Mouse (Mus musculus): ENCODE results near the gene Carns1.
"Not testable (repeated sequence)": the region's sequence is repeated elsewhere in the genome, so short reads cannot be mapped to it uniquely, and the experiment has no call there.

Carns1 gene

DNA sequence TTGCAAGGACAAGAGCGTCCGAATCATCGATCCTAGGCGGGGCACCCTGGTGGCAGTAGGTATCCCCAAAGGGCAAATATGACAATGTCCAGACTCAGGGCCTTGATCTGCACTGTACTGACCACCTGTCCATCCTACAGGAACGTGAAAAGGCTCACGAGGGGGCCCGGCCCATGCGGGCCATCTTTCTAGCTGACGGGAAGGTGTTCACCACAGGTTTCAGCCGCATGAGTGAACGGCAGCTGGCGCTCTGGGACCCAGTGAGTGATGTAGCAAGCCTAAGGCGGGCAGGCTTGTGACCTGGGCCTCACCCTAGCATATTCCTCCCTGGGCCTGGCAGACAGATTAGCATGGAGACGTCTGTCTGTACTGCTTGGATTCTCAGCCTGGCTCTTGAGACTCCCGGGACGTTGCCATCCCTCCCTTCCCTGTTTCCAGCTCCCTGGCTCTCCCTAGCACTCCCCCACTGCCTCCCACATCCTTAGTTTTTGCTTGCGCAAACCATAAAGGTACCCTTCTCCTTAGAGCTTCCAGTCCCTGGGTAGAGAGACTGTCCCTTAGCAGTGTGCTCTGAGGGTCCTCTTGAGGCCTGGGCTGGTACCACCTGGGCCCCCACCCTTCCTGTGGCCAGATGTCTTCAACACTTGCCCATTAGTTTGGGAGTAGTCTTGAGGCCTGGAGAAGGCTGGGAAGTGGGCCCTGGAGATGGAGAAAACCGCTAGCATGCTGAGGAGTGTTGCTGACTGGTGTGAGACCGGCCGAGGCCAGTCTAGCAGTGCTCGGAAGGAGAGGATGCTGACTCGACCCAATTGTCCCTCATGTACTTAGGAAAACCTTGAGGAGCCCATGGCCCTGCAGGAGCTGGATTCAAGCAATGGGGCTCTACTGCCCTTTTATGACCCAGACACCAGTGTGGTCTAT lies 24.5 kb downstream of the Carns1 start:
- DNase-seq (ENCODE audit: low spot score), result no peak

DNA sequence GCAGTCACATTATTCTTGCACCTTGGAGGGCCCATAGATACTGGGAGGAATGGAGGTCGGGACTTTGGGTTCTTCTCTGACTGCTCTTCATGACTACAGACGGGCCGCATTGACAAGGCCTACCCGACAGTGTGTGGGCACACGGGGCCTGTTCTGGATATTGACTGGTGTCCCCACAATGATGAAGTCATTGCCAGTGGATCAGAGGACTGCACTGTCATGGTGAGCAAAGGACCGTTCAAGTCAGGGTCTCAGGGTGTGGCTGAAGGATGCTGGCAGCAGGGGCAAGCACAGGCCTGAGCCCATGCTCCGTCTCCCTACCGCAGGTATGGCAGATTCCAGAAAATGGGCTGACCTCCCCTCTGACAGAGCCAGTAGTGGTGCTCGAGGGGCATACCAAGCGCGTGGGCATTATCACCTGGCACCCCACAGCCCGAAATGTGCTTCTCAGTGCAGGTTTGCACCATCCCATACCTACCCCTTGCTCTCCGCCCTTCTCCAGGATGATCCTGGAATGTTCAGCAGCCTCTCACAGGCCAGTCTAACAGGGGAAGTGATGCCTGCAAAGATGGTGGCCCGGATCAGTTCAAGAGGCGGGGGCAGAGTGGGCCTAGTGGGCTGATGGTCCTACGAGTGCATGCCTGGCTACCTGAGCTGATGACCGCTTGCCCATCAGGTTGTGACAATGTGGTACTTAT lies 25.4 kb downstream of the Carns1 start:
- no peak for DNase-seq (ENCODE audit: low spot score)

DNA sequence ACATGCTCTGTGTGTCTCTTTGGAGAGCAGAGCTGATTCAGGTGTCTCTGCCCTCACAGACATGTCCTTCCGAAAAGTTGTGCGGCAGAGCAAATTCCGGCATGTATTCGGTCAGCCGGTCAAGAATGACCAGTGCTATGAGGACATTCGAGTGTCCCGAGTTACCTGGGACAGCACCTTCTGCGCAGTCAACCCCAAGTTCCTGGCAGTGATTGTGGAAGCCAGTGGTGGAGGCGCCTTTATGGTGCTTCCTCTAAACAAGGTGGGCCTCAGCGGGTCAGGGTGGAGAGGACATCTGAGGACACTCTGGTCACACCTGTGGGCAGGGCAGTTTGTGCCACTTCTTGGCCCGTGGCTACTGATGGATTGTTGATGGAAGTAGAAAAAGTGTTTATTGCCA lies 26.0 kb downstream of the Carns1 start:
- no peak for DNase-seq (ENCODE audit: low spot score)

DNA sequence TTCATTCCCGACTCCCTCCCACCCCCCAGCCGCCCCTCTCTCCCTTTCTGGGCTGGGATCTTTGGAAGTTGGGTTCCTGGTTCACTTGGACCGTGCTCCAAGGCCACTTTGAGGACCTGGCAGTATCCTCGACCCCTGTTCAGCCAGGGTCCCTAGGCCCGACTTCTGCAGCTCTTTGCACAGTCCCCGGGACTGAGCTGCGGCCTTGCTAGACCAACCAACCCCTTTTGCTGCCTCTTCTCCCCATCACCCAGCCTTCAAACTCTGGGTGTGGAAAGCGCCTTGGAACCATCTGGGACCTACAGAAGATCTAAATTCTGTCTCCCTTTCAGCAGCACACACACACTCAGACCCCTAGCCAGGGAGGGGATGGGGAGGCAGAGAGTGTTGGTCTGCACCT lies 26.5 kb downstream of the Carns1 start:
- no peak for DNase-seq (ENCODE audit: low spot score)

DNA sequence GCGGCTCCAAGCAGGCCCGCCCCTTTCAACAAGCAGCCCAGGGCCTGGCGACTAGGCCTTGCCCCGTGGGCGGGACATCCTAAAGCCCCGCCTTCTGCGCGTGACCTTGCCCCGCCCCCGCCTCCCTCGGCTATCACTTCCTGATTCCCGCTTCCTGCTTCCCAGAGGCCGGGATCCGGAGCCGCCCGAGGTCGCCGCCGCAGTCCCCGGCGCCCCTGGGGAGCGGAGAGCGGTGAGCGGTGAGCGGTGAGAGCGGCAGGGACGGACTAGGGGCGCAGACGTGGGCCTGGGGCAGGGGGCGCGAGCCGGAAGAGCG lies 26.8 kb downstream of the Carns1 start, which contains the start of gene Coro1b:
Gene Coro1b (plus strand): TSS at position 129 of the 316 bp plus-strand sequence.
- peak; percentile 88 for DNase-seq (ENCODE audit: low spot score)

DNA sequence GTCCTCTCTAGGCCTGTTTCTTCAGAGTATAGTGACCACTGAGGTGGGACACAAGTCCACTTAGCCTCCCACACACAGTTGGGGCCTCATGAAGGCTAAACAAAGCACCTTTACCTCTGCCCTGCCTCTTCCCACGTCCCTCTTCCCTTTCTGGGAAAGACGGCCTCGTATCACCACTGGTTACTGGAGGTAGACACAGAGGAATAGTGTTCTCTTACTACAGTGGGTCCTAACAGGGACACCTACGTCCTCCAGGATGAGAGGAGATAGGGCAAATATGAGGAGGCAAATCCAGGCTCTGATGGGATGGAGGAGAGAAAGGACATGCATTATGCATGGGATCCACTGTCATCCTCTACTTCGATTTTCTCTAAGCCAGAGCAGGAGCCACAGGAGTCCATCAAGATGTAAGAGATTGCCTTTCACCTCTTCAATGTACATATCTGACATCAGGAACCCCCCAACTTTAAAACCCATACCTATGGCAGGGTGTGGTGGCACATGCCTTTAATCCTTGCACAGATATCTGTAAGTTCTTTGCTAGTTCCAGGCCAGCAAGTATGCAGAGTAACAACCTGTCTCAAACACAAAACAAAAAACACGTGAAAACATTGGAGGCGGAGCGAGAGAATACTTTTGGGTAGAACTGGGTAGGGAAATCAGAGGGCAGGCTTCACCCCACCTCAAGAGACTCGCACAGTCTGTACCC lies 27.3 kb downstream of the Carns1 start:
- no peak for DNase-seq (ENCODE audit: low spot score)

DNA sequence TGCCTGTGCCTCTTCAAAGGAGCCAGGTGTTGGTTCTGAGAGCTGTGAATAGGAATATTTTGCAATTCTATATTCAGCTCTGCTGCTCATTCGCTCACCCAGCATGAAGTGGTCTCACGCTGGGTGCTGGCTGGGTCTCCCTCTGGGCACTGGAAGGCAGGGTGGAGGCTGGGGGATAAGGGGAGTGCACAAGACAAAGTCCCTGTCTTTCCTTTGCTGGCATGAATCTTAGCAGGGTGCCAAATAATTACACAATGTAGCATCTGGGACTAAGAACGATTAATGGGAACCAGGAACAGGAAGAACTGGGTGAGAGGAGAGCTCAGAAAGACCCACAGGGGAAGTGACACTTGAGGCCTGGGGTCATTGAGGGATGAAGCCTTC lies 28.3 kb downstream of the Carns1 start:
- no peak for DNase-seq (ENCODE audit: low spot score)

DNA sequence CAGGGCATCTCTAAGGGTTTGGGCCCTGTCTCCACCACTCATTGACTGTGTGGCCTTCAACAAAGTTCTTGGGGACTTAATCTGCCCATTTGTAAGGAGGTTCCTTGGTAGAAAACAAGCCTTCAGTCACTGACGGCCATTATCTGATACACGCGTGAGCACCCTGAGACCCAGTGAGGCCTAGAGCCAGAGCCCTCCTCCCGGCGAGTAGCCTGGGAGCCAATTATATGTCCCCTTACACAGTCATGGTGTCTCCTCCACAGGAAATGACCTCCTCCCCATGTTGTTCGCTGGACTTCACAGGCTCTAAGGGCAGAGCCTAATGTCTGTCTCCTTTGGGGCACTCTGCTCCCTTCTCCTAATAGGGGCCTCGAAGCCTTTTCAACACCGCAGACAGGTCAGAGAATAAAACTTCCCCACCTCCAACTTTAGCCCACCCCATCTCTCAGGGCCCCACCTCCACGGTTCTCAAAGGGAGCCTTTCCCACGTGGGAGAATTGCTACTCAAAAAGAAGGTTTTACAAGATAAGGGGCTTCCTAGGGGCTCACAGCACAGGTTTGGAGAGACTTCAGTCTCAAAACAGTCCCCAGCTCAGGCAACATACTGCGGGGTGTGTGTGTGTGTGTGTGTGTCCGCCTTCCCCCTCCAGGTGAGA lies 28.8 kb downstream of the Carns1 start:
- no peak for DNase-seq (ENCODE audit: low spot score)

DNA sequence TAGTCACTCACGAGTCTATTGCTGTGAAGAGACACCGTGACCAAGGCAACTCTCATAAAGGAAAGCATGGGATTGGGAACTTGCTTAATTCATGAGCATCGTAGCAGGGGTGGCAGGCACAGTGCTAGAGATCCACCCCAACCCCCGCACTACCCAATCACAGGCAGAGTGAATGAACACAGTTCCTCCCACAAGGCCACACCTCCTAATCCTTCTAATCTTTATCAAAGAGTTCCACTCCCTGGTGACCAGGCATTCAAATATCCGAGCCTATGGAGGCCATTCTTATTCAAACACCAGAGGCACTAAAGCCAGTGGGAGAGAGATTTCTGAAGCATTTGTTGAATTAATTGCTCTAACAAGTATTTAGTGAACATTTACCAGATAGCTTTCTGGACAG lies 29.3 kb downstream of the Carns1 start:
- no peak for DNase-seq (ENCODE audit: low spot score)

DNA sequence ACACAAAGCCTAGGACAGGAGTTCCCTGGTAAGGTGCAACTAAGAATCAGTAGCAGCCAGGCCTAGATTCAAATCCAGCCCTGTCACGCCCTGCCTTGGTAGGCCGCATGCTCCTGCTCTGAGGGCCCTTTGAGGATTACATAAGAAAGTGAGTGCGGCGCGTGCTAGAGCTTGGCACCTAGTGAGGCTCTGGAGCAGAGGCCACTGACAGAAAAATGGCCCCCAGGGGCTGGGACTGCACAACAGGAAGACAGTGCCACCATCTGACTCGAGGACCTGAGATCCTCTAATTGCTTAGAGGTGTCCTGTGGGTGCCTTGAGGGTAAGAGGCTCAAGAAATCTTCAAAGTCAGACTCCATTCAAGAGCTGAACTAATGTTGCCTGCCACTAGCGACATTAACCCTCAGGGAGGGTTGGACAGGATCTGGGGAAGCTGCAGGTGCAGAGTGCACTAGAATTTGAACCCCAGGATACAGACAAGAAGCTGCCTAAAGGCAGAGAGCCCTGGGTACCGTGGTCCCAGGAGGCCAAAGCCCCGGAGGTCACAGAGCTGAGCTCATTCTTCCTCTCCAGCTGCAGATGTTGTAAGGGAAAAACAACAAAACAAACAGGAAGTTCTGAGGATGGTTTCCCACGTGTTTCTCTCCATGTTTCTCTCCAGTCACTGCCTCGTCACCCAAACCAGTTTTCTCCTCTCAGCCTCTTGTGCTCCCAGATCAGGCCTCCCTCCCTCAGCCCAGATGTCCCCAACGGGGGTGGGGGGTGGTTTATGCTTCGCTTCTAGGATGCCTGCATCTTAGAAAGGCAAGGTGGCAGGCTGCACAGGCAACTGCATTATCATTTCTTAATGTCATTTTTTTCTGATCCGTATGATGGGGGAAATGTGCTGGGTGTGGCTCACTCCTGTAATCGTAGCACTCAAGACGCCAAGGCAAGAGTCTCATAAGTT lies 30.5 kb downstream of the Carns1 start:
- DNase-seq (ENCODE audit: low spot score), result no peak

DNA sequence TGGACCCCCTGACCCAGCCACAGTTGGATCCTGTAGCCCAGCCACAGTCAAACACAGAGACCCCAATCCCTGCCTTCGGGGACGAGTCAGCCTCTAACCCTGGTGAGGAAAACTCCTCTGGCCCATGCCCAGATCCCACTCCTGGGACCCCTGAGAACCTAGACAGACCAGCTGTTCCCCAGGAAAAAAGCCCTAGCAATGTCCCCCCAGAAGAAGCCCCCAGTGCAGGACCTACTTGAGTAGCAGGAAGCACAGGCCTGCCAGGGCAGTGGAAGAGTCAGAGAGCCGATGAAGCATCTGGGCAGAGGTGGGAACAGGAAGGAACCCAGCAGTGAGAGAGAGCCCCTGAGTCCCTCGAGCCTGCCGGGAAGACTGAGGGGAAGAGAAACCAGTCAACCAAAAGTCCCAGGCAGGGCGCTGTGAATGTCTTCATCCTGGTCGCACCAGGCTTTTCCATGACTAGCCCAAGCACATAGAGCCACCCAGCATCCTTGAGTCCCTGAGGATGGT lies 31.5 kb downstream of the Carns1 start, which contains the start of gene Cabp4:
Gene Cabp4 (minus strand): TSS at position 275 of the 510 bp plus-strand sequence.
- no peak for DNase-seq (ENCODE audit: low spot score)

DNA sequence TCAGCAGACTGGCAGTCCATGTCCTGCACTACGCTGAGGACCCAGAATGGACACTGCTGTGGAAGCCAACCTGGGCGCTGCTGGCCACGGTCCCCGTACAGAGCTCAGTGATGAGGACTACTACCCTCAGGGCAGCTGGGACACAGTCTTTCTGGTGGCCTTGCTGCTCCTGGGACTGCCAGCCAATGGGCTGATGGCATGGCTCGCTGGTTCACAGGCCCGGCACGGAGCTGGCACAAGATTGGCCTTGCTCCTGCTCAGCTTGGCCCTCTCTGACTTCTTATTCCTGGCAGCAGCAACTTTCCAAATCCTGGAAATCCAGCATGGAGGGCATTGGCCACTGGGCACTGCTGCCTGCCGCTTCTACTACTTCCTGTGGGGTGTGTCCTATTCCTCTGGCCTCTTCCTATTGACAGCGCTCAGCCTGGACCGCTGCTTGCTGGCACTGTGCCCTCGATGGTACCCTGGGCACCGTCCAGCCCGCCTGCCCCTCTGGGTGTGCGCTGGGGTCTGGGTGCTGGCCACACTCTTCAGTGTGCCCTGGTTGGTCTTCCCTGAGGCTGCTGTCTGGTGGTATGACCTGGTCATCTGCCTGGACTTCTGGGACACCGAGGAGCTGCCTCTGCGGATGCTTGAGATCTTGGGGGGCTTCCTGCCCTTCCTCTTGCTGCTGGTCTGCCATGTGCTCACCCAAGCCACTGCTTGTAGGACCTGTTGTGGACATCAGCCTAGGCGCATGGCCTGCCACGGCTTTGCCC lies 32.7 kb downstream of the Carns1 start:
- no peak for DNase-seq (ENCODE audit: low spot score)

DNA sequence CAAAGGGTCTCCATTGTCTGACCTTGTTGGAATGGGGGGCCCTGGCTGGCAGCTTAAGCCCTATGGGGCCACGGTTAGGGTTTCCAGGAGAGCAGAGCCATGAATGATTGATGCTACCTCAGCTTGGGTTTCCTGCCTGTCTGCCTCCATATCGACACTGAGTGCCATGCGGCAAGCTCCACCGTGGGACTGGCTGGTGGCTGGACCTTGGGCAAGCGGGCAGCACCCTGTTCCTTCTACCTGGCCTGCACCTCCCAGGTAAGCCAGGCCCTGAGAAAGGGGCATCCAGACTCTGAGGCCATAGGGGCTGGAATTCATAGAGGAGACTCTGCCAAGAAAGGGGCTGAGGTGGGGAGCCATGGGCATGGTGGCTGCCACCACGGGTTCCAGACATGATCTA lies 35.1 kb downstream of the Carns1 start:
- DNase-seq (ENCODE audit: low spot score), result no peak

DNA sequence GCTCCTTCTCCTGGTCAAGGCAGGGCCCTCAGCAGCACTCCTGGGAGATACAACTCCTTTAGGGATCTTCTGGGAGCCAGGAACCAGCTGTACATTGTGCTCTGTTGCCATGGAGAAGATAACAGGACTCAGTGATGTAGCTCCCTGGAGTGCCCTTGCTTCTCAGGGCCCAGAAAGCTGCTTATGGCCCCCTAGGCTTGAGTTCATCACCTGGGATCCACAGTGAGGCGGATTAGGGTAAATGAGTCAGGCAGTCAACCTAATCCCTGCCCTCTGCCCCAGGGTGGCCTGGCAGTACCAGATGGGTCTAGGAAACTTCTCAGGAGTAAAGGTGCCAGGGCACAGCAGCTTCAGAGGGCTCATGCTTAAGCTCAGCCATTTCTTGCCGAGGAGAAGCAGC lies 35.8 kb downstream of the Carns1 start, which contains the start of gene Gpr152:
Gene Gpr152 (plus strand): TSS at position 342 of the 400 bp plus-strand sequence.
- DNase-seq (ENCODE audit: low spot score), result no peak

DNA sequence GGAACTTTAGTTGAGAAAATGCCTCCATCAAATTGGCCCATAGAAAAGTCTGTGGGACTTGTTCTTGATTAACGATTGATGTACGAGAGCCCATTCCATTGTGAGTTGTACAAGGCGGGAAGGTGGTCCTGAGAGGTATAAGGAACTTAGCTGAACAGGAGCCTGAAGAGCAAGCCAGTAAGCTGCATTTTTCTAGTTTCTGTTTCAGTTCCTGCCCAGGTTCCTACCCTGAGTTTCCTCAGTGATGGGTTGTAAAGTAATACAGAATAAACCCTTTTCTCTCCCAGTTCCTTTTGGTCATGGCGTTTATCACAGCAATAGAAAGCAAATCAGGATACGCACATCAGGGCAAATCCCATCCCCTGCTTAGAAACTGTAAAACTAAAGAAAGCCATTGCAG lies 37.4 kb downstream of the Carns1 start:
- no peak for DNase-seq (ENCODE audit: low spot score)

DNA sequence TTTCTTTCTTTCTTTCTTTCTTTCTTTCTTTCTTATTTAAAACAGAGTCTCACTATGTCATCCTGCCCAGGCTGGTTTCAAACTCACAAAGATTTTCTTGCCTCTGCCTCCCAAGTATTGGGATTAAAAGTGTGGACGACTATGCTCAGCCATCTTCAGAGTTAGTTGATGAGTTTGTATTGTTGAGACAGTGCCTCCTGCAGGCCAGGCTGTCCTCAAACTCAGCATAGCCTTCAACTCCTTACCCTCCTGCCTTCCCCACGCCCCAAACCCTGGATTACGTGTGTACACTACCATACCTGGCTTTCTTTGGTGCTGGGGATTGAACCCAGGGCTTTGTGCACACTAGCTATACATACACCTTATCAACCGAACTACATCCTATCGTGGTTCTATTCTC lies 38.8 kb downstream of the Carns1 start:
- DNase-seq (ENCODE audit: low spot score), result no peak

DNA sequence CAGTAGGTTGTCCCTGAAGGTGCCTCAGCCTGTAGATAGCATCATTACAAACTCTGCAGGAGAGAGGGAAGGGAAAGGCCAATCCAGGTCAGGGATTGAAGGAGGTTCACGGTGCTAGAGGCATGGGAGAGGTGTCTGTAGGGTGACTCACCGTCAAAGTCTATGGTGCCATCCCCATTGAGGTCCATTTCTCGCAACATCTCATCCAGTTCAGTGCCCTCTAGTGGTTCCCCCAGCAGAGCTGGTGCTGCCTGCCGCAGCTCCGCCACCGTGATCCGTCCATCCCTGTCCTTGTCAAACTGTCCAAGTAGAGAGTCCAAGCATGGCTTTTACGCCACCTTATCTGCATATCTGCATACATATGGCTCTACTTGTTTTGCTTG lies 39.3 kb downstream of the Carns1 start:
- not testable (repeated sequence) for DNase-seq (ENCODE audit: low spot score)

DNA sequence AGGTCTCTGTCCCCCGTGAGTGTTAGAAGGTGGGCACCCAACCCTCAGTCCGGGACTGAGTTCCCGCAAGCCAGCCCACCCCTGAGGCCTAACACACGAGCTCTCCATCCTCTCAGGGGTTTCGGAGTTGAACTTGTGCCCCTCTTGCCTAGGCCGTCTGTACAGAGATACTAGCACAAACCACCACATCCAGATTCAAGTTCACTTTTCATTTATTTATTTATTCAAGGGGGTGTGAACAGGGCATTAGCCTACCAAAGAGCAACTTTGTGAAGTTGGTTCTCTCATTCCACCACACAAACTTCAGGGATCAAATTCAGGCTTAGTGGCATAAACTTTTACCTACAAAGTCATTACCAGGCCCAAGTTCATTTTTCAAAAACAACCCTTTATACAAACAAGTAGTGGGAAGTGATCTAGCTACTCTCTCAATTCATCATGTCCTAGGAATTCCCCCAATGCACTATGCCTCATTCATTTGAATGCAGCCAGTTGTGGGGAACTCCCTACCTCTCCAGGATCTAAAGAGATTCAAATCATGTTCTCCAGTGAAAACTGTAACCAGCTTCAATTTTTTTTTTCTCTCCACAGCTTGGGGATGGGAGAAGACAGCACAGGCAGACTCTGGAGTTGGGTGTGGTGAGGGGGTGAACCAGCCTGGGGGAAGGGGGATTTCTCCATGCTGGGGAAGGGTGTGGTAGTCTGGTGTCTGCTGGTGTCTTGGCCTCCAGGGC lies 39.9 kb downstream of the Carns1 start:
- not testable (repeated sequence) for DNase-seq (ENCODE audit: low spot score)

DNA sequence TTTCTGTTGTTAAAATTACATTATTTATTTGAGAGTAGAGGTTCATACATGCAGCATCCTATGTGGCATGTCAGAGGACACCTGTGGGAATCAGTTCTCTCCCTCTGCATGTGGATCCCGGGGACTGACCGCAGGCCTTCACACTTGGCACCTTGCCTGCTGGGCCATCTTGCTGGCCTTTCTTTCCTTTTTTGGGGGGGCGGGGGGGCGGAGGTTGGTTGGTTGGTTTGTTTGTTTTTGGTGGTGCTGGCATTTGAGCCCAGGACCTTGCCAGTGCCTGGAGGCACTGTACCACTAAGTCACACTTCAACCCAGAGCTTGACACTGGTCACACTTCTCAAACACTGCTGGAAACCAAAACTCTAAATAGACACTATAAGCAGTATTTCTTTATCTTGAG lies 40.9 kb downstream of the Carns1 start:
- no peak for DNase-seq (ENCODE audit: low spot score)

Data from spleen, adult 12 weeks (tissue).